11 mouse cellular contexts compared by ENCODE assay signal in genomic region chr15:79162822-79163221, GRCm38 (mm10). TPM values are rescaled to one million over a fixed set of nuclear protein-coding genes. Genes with fewer than 3 reads are reported as not detected.
DNase-seq lines count a peak whose midpoint lies in the region; ATAC-seq and TF ChIP-seq lines count a peak whose summit lies in the region.
"Had no signal": no experiment of that assay in that cellular context is flagged by ENCODE, and none has a peak within 500 bp of the region (broad histone marks: within the 10 kb centered on the region; RNA-seq: fewer than 3 reads in every experiment).

No protein-coding gene starts in this region.

- H3K27ac ChIP-seq in heart, embryonic 10.5 days = no peak overlapping the region
- H3K27ac ChIP-seq in midbrain, embryonic 16.5 days (ENCODE audit: low read length) = no peak overlapping the region
- no peak overlapping the region for H3K27ac ChIP-seq in midbrain, embryonic 15.5 days
- no peak overlapping the region for H3K27ac ChIP-seq in intestine, embryonic 14.5 days (ENCODE audit: low read depth)
- H3K27ac ChIP-seq in stomach, postnatal 0 days (replicated peaks) = no peak overlapping the region
- H3K27ac ChIP-seq: macrophage had no signal

- no peak overlapping the region for H3K4me2 ChIP-seq in midbrain, embryonic 16.5 days (ENCODE audit: low read length)
- no peak overlapping the region for H3K4me2 ChIP-seq in midbrain, embryonic 15.5 days
- no peak overlapping the region for H3K4me2 ChIP-seq in intestine, embryonic 14.5 days (ENCODE audit: low read length)
- H3K4me2 ChIP-seq in stomach, postnatal 0 days (replicated peaks; ENCODE audit: low read depth) = no peak overlapping the region

- no peak overlapping the region for H3K9ac ChIP-seq in midbrain, embryonic 16.5 days (ENCODE audit: low read depth, low read length)
- no peak overlapping the region for H3K9ac ChIP-seq in midbrain, embryonic 15.5 days
- peak overlapping the region; percentile 17; the same call in 1 of the 2 replicates for H3K9ac ChIP-seq in intestine, embryonic 14.5 days (ENCODE audit: low read length)
- H3K9ac ChIP-seq in stomach, postnatal 0 days (ENCODE audit: low read length) = no peak overlapping the region

- TF ChIP-seq EP300 in stomach, postnatal 0 days (optimal IDR thresholded peaks at IDR 0.05) = no peak

- peaks cover 38% of the 10 kb centered on the region for H3K4me1 ChIP-seq in heart, embryonic 10.5 days
- H3K4me1 ChIP-seq in midbrain, embryonic 16.5 days (ENCODE audit: control insufficient read depth, insufficient read depth, low read length) = no peaks in the 10 kb centered on the region; the same call in 1 of the 2 replicates
- H3K4me1 ChIP-seq in midbrain, embryonic 15.5 days = peaks cover 6% of the 10 kb centered on the region; the same call in 1 of the 2 replicates
- no peaks in the 10 kb centered on the region for H3K4me1 ChIP-seq in intestine, embryonic 14.5 days (replicated peaks; ENCODE audit: control insufficient read depth, insufficient read depth, low read length)
- H3K4me1 ChIP-seq in stomach, postnatal 0 days (replicated peaks; ENCODE audit: control insufficient read depth, insufficient read depth) = no peaks in the 10 kb centered on the region

- no peak for ATAC-seq in midbrain, embryonic 16.5 days
- ATAC-seq in midbrain, embryonic 15.5 days (replicated peaks) = no peak
- no peak for ATAC-seq in intestine, embryonic 14.5 days (replicated peaks; ENCODE audit: low FRiP score, low TSS enrichment, low read depth)
- no peak for ATAC-seq in stomach, postnatal 0 days (ENCODE audit: low FRiP score, low TSS enrichment)

- H3K4me3 ChIP-seq in heart, embryonic 10.5 days = peak overlapping the region; percentile 42
- peak overlapping the region; percentile 20; the same call in 1 of the 2 replicates for H3K4me3 ChIP-seq in midbrain, embryonic 16.5 days (ENCODE audit: low read depth, low read length)
- no peak overlapping the region for H3K4me3 ChIP-seq in midbrain, embryonic 15.5 days
- peak overlapping the region; percentile 26 for H3K4me3 ChIP-seq in intestine, embryonic 14.5 days (ENCODE audit: low read depth, low read length)
- peak overlapping the region; percentile 18; the same call in 1 of the 2 replicates for H3K4me3 ChIP-seq in stomach, postnatal 0 days (ENCODE audit: low read depth, low read length)

- TF ChIP-seq CTCF in stomach, postnatal 0 days (IDR thresholded peaks at IDR 0.05; ENCODE audit: low read depth) = peak; percentile 46

- DNase-seq in heart, embryonic 10.5 days (ENCODE audit: low spot score) = no peak
- DNase-seq in heart, adult 8-10 months (ENCODE audit: low spot score) = no peak
- no peak for DNase-seq in intestine, embryonic 14.5 days (ENCODE audit: low spot score)
- no peak for DNase-seq in stomach, postnatal 0 days (ENCODE audit: low spot score)
- no peak for DNase-seq in right cerebral cortex, adult 18-20 months
- no peak for DNase-seq in kidney, adult 9 months
- DNase-seq: cerebellum, adult 9-10 months; kidney, postnatal 14 days had no signal

- peaks cover 91% of the 10 kb centered on the region for H3K27me3 ChIP-seq in heart, embryonic 10.5 days (ENCODE audit: insufficient read depth, poor library complexity, severe bottlenecking)
- peaks cover 34% of the 10 kb centered on the region for H3K27me3 ChIP-seq in midbrain, embryonic 16.5 days (ENCODE audit: control insufficient read depth, insufficient read depth, low read depth, low read length)
- peaks cover 43% of the 10 kb centered on the region for H3K27me3 ChIP-seq in midbrain, embryonic 15.5 days (replicated peaks)
- H3K27me3 ChIP-seq in intestine, embryonic 14.5 days (replicated peaks; ENCODE audit: control insufficient read depth, insufficient read depth, low read length) = peaks cover 63% of the 10 kb centered on the region
- H3K27me3 ChIP-seq in stomach, postnatal 0 days (ENCODE audit: control insufficient read depth, insufficient read depth, low read length) = peaks cover 6% of the 10 kb centered on the region; the same call in 1 of the 2 replicates

- H3K9me3 ChIP-seq in heart, embryonic 10.5 days = no peaks in the 10 kb centered on the region
- H3K9me3 ChIP-seq in midbrain, embryonic 16.5 days (replicated peaks; ENCODE audit: control insufficient read depth, low read length, poor library complexity, severe bottlenecking) = no peaks in the 10 kb centered on the region
- H3K9me3 ChIP-seq in midbrain, embryonic 15.5 days = no peaks in the 10 kb centered on the region
- no peaks in the 10 kb centered on the region for H3K9me3 ChIP-seq in intestine, embryonic 14.5 days (ENCODE audit: control insufficient read depth, low read length)
- no peaks in the 10 kb centered on the region for H3K9me3 ChIP-seq in stomach, postnatal 0 days (ENCODE audit: control insufficient read depth, low read length)

- 38% methylated on average over 14 of the region's 14 CpGs for WGBS in heart, embryonic 10.5 days
- 43% methylated on average over 14 of the region's 14 CpGs for WGBS in midbrain, embryonic 16.5 days
- 50% methylated on average over 14 of the region's 14 CpGs for WGBS in midbrain, embryonic 15.5 days
- WGBS in intestine, embryonic 14.5 days = 35% methylated on average over 14 of the region's 14 CpGs
- 37% methylated on average over 14 of the region's 14 CpGs for WGBS in stomach, postnatal 0 days

- H3K36me3 ChIP-seq in heart, embryonic 10.5 days = no peaks in the 10 kb centered on the region
- no peaks in the 10 kb centered on the region for H3K36me3 ChIP-seq in midbrain, embryonic 16.5 days (ENCODE audit: control insufficient read depth, insufficient read depth, low read length)
- no peaks in the 10 kb centered on the region for H3K36me3 ChIP-seq in midbrain, embryonic 15.5 days (replicated peaks)
- no peaks in the 10 kb centered on the region for H3K36me3 ChIP-seq in intestine, embryonic 14.5 days (ENCODE audit: control insufficient read depth, insufficient read depth, low read length)
- H3K36me3 ChIP-seq in stomach, postnatal 0 days (ENCODE audit: control insufficient read depth, insufficient read depth, low read length) = no peaks in the 10 kb centered on the region

RNA-seq across cellular contexts. Expression of gene Sox10, which starts 2.2 kb away (rescaled TPM):
- 0.34 and 1.6 TPM in 2 replicates for polyA plus RNA-seq in heart, embryonic 10.5 days (2016; fragmentation: Nextera tagmentation; extraction: Ambion mirVana)
- 1 to 10 TPM in 2 of 4 experiments, under 1 TPM in 2; 0.55 to 1.7 (median 0.94) TPM for total RNA-seq in heart, adult 8-10 months (2022)
- 3.0 and 3.8 TPM in 2 replicates for polyA plus RNA-seq in midbrain, embryonic 16.5 days (2015; fragmentation: Nextera tagmentation; extraction: Ambion mirVana)
- 2.9 TPM in 2 replicates for polyA plus RNA-seq in midbrain, embryonic 15.5 days (2015; fragmentation: Nextera tagmentation; extraction: Ambion mirVana)
- polyA plus RNA-seq in intestine, embryonic 14.5 days (2014; fragmentation: Nextera tagmentation; extraction: Ambion mirVana) = 17.2 TPM in 2 replicates
- 3.6 and 3.9 TPM in 2 replicates for polyA plus RNA-seq in stomach, postnatal 0 days (2015; fragmentation: Nextera tagmentation; extraction: Ambion mirVana)
- polyA plus RNA-seq: macrophage had no signal

RNA-seq across cellular contexts. Expression of gene 1700088E04Rik, which starts 21.8 kb away (rescaled TPM):
- 6.0 and 8.1 TPM in 2 replicates for polyA plus RNA-seq in heart, embryonic 10.5 days (2016; fragmentation: Nextera tagmentation; extraction: Ambion mirVana)
- total RNA-seq in heart, adult 8-10 months (2022) = 1 to 10 TPM; 1.6 to 2.7 (median 2.4) TPM
- polyA plus RNA-seq in midbrain, embryonic 16.5 days (2015; fragmentation: Nextera tagmentation; extraction: Ambion mirVana) = 18.8 and 19.1 TPM in 2 replicates
- 15.1 and 19.1 TPM in 2 replicates for polyA plus RNA-seq in midbrain, embryonic 15.5 days (2015; fragmentation: Nextera tagmentation; extraction: Ambion mirVana)
- 7.4 and 8.2 TPM in 2 replicates for polyA plus RNA-seq in intestine, embryonic 14.5 days (2014; fragmentation: Nextera tagmentation; extraction: Ambion mirVana)
- polyA plus RNA-seq in stomach, postnatal 0 days (2015; fragmentation: Nextera tagmentation; extraction: Ambion mirVana) = 6.4 and 7.9 TPM in 2 replicates

RNA-seq across cellular contexts. Expression of gene Polr2f, which starts 22.0 kb away (rescaled TPM):
- polyA plus RNA-seq in heart, embryonic 10.5 days (2016; fragmentation: Nextera tagmentation; extraction: Ambion mirVana) = 289 and 326 TPM in 2 replicates
- 100 to 1,000 TPM; 124 to 149 (median 135) TPM for total RNA-seq in heart, adult 8-10 months (2022)
- 266 and 286 TPM in 2 replicates for polyA plus RNA-seq in midbrain, embryonic 16.5 days (2015; fragmentation: Nextera tagmentation; extraction: Ambion mirVana)
- 229 and 243 TPM in 2 replicates for polyA plus RNA-seq in midbrain, embryonic 15.5 days (2015; fragmentation: Nextera tagmentation; extraction: Ambion mirVana)
- polyA plus RNA-seq in intestine, embryonic 14.5 days (2014; fragmentation: Nextera tagmentation; extraction: Ambion mirVana) = 398 and 414 TPM in 2 replicates
- 308 and 320 TPM in 2 replicates for polyA plus RNA-seq in stomach, postnatal 0 days (2015; fragmentation: Nextera tagmentation; extraction: Ambion mirVana)

RNA-seq across cellular contexts. Expression of gene Micall1, which starts 54.1 kb away (rescaled TPM):
- 13.1 and 14.5 TPM in 2 replicates for polyA plus RNA-seq in heart, embryonic 10.5 days (2016; fragmentation: Nextera tagmentation; extraction: Ambion mirVana)
- total RNA-seq in heart, adult 8-10 months (2022) = 10 to 100 TPM; 41.2 to 42.2 (median 41.5) TPM
- polyA plus RNA-seq in midbrain, embryonic 16.5 days (2015; fragmentation: Nextera tagmentation; extraction: Ambion mirVana) = 12.0 and 12.7 TPM in 2 replicates
- polyA plus RNA-seq in midbrain, embryonic 15.5 days (2015; fragmentation: Nextera tagmentation; extraction: Ambion mirVana) = 13.9 and 15.8 TPM in 2 replicates
- 9.3 and 9.9 TPM in 2 replicates for polyA plus RNA-seq in intestine, embryonic 14.5 days (2014; fragmentation: Nextera tagmentation; extraction: Ambion mirVana)
- polyA plus RNA-seq in stomach, postnatal 0 days (2015; fragmentation: Nextera tagmentation; extraction: Ambion mirVana) = 7.0 and 7.8 TPM in 2 replicates
